Mouse (Mus musculus): ENCODE data around the gene Rdm1. TPM values are rescaled to one million over a fixed set of nuclear protein-coding genes. Genes with fewer than 3 reads are reported as not detected.

Gene Rdm1
- polyA plus RNA-seq, 1 experiment from 2014 or later = 35.4 TPM

GRCm38 (mm10) chr11:101664825-101665635, 38.0 kb downstream of the Rdm1 start, which contains the start of gene Arl4d:
Gene Arl4d (plus strand): TSS chr11:101665541.
- peak; percentile 95 for ATAC-seq (ENCODE audit: low FRiP score)
- Histone ChIP-seq H3K27ac (peak within 1 kb of the TSS; percentile 85), H3K9ac (peak within 1 kb of the TSS; percentile 79), H3K4me1 (peaks cover 29% of the 10 kb centered on the region), H3K4me2 (replicated peaks) (peak within 1 kb of the TSS; percentile 89), H3K36me3 (no peaks in the 10 kb centered on the region), H3K4me3 (peak within 1 kb of the TSS; percentile 55), H3K27me3 (peaks cover 9% of the 10 kb centered on the region), H3K9me3 (replicated peaks) (no peaks in the 10 kb centered on the region)
- WGBS = 8% methylated on average over 34 of the region's 34 CpGs

GRCm38 (mm10) chr11:101665636-101665992, 38.6 kb downstream of the Rdm1 start:
- no peak for ATAC-seq (ENCODE audit: low FRiP score)
- 1% methylated on average over 24 of the region's 24 CpGs for WGBS

GRCm38 (mm10) chr11:101666626-101667345, 39.8 kb downstream of the Rdm1 start:
- H3K9me3 ChIP-seq (replicated peaks) = no peaks in the 10 kb centered on the region
- peak overlapping the region; percentile 15 for H3K4me3 ChIP-seq
- H3K4me2 ChIP-seq (replicated peaks) = peak overlapping the region; percentile 89
- ATAC-seq (ENCODE audit: low FRiP score) = no peak
- H3K36me3 ChIP-seq = no peaks in the 10 kb centered on the region
- peaks cover 29% of the 10 kb centered on the region for H3K4me1 ChIP-seq
- 79% methylated on average over 28 of the region's 28 CpGs for WGBS
- peaks cover 9% of the 10 kb centered on the region for H3K27me3 ChIP-seq
- H3K27ac ChIP-seq = peak overlapping the region; percentile 12; the same call in 1 of the 2 replicates
- peak overlapping the region; percentile 50 for H3K9ac ChIP-seq

More at GRCm38 (mm10) chr11:101665636-101665992, 38.6 kb downstream of the Rdm1 start:
- Histone ChIP-seq H3K36me3 (no peaks in the 10 kb centered on the region), H3K27me3 (peaks cover 9% of the 10 kb centered on the region), H3K4me1 (peaks cover 29% of the 10 kb centered on the region), H3K27ac (peak overlapping the region; percentile 85), H3K9ac (peak overlapping the region; percentile 79), H3K9me3 (replicated peaks) (no peaks in the 10 kb centered on the region), H3K4me3 (peak overlapping the region; percentile 55), H3K4me2 (replicated peaks) (peak overlapping the region; percentile 89)

GRCm38 (mm10) chr11:101667871-101668532, 41.0 kb downstream of the Rdm1 start:
- 76% methylated on average over 14 of the region's 14 CpGs for WGBS
- H3K4me1 ChIP-seq = peaks cover 29% of the 10 kb centered on the region
- H3K4me3 ChIP-seq = peak overlapping the region; percentile 11; the same call in 1 of the 2 replicates
- peak overlapping the region; percentile 64 for H3K27ac ChIP-seq
- no peaks in the 10 kb centered on the region for H3K9me3 ChIP-seq (replicated peaks)
- peaks cover 9% of the 10 kb centered on the region for H3K27me3 ChIP-seq
- peak overlapping the region; percentile 31 for H3K4me2 ChIP-seq (replicated peaks)
- peak overlapping the region; percentile 18; the same call in 1 of the 2 replicates for H3K9ac ChIP-seq
- H3K36me3 ChIP-seq = no peaks in the 10 kb centered on the region
- no peak for ATAC-seq (ENCODE audit: low FRiP score)

- peak overlapping the region; percentile 64 for H3K27ac ChIP-seq
- no peaks in the 10 kb centered on the region for H3K9me3 ChIP-seq (replicated peaks)
- H3K36me3 ChIP-seq = no peaks in the 10 kb centered on the region
- whole genome bisulfite sequencing = 46% methylated on average over 10 of the region's 13 CpGs
- peaks cover 9% of the 10 kb centered on the region for H3K27me3 ChIP-seq
- H3K4me1 ChIP-seq = peaks cover 29% of the 10 kb centered on the region
- peak overlapping the region; percentile 11; the same call in 1 of the 2 replicates for H3K4me3 ChIP-seq
- peak overlapping the region; percentile 18; the same call in 1 of the 2 replicates for H3K9ac ChIP-seq
- ATAC-seq (ENCODE audit: low FRiP score) = no peak
- H3K4me2 ChIP-seq (replicated peaks) = peak overlapping the region; percentile 31
Observed at GRCm38 (mm10) chr11:101668546-101669261, 41.7 kb downstream of the Rdm1 start.

- WGBS = 86% methylated on average over 1 of the region's 1 CpGs
- no peak for ATAC-seq (ENCODE audit: low FRiP score)
- Histone ChIP-seq H3K27ac (no peak overlapping the region), H3K27me3 (peaks cover 9% of the 10 kb centered on the region), H3K4me1 (peaks cover 25% of the 10 kb centered on the region), H3K4me3 (no peak overlapping the region), H3K36me3 (no peaks in the 10 kb centered on the region), H3K4me2 (replicated peaks) (no peak overlapping the region), H3K9ac (no peak overlapping the region), H3K9me3 (replicated peaks) (no peaks in the 10 kb centered on the region)
Observed at GRCm38 (mm10) chr11:101670334-101670733, 43.3 kb downstream of the Rdm1 start.

GRCm38 (mm10) chr11:101671255-101671654, 44.3 kb downstream of the Rdm1 start:
- Histone ChIP-seq H3K9me3 (replicated peaks) (no peaks in the 10 kb centered on the region), H3K27me3 (peaks cover 9% of the 10 kb centered on the region), H3K27ac (no peak overlapping the region), H3K4me1 (peaks cover 25% of the 10 kb centered on the region), H3K4me2 (replicated peaks) (no peak overlapping the region), H3K4me3 (no peak overlapping the region), H3K9ac (no peak overlapping the region), H3K36me3 (no peaks in the 10 kb centered on the region)
- WGBS = 88% methylated on average over 4 of the region's 4 CpGs
- no peak for ATAC-seq (ENCODE audit: low FRiP score)

- no peak for ATAC-seq (ENCODE audit: low FRiP score)
- Histone ChIP-seq H3K4me1 (peaks cover 15% of the 10 kb centered on the region), H3K4me3 (no peak overlapping the region), H3K9me3 (replicated peaks) (no peaks in the 10 kb centered on the region), H3K27ac (0 out of 2 replicates have a peak overlapping the region, but pooled peaks have one; percentile 17), H3K9ac (no peak overlapping the region), H3K27me3 (no peaks in the 10 kb centered on the region), H3K36me3 (no peaks in the 10 kb centered on the region), H3K4me2 (replicated peaks) (no peak overlapping the region)
- 40% methylated on average over 16 of the region's 16 CpGs for WGBS
Observed at GRCm38 (mm10) chr11:101673010-101673642, 46.1 kb downstream of the Rdm1 start.

- 89% methylated on average over 5 of the region's 5 CpGs for WGBS
- peaks cover 5% of the 10 kb centered on the region for H3K4me1 ChIP-seq
- H3K4me3 ChIP-seq = no peak overlapping the region
- no peaks in the 10 kb centered on the region for H3K36me3 ChIP-seq
- H3K9me3 ChIP-seq (replicated peaks) = no peaks in the 10 kb centered on the region
- H3K4me2 ChIP-seq (replicated peaks) = no peak overlapping the region
- no peaks in the 10 kb centered on the region for H3K27me3 ChIP-seq
- no peak overlapping the region for H3K9ac ChIP-seq
- no peak for ATAC-seq (ENCODE audit: low FRiP score)
- no peak overlapping the region for H3K27ac ChIP-seq
Observed at GRCm38 (mm10) chr11:101674106-101674505, 47.1 kb downstream of the Rdm1 start.

GRCm38 (mm10) chr11:101675349-101675748, 48.4 kb downstream of the Rdm1 start:
- H3K9ac ChIP-seq = no peak overlapping the region
- no peak for ATAC-seq (ENCODE audit: low FRiP score)
- peaks cover 3% of the 10 kb centered on the region for H3K4me1 ChIP-seq
- 91% methylated on average over 4 of the region's 4 CpGs for WGBS
- no peaks in the 10 kb centered on the region for H3K9me3 ChIP-seq (replicated peaks)
- H3K4me2 ChIP-seq (replicated peaks) = no peak overlapping the region
- H3K4me3 ChIP-seq = no peak overlapping the region
- no peak overlapping the region for H3K27ac ChIP-seq
- no peaks in the 10 kb centered on the region for H3K36me3 ChIP-seq
- H3K27me3 ChIP-seq = no peaks in the 10 kb centered on the region

GRCm38 (mm10) chr11:101677655-101678054, 50.7 kb downstream of the Rdm1 start:
- Histone ChIP-seq H3K4me3 (no peak overlapping the region), H3K9ac (no peak overlapping the region), H3K9me3 (replicated peaks) (no peaks in the 10 kb centered on the region), H3K27ac (no peak overlapping the region), H3K36me3 (no peaks in the 10 kb centered on the region), H3K27me3 (no peaks in the 10 kb centered on the region), H3K4me2 (replicated peaks) (no peak overlapping the region), H3K4me1 (peaks cover 10% of the 10 kb centered on the region)
- ATAC-seq (ENCODE audit: low FRiP score) = no peak
- 79% methylated on average over 12 of the region's 12 CpGs for WGBS

Measured in hindbrain, embryonic 12.5 days (tissue).